Mouse (Mus musculus): ENCODE measurements around the gene Slc19a1.

Gene Slc19a1

GRCm38 (mm10) chr10:77031768-77032375 lies at the start of gene Slc19a1:
Gene Slc19a1, plus strand, starts transcription at chr10:77032241.
- no peak for DNase-seq (ENCODE audit: low read depth, low spot score)

GRCm38 (mm10) chr10:76988586-76988985 lies 43.5 kb upstream of the Slc19a1 start:
- DNase-seq (ENCODE audit: low read depth, low spot score), result no peak

GRCm38 (mm10) chr10:76992456-76992855 lies 39.6 kb upstream of the Slc19a1 start:
- DNase-seq (ENCODE audit: low read depth, low spot score), result no peak

- DNase-seq (ENCODE audit: low read depth, low spot score), result no peak
Observed at GRCm38 (mm10) chr10:76997759-76998513, 34.1 kb upstream of the Slc19a1 start.

- no peak for DNase-seq (ENCODE audit: low read depth, low spot score)
Observed at GRCm38 (mm10) chr10:77004936-77005335, 27.1 kb upstream of the Slc19a1 start.

GRCm38 (mm10) chr10:77007433-77008108 lies 24.5 kb upstream of the Slc19a1 start:
- no peak for DNase-seq (ENCODE audit: low read depth, low spot score)

- no peak for DNase-seq (ENCODE audit: low read depth, low spot score)
Observed at GRCm38 (mm10) chr10:77008109-77008561, 23.9 kb upstream of the Slc19a1 start.

- DNase-seq (ENCODE audit: low read depth, low spot score), result no peak
Observed at GRCm38 (mm10) chr10:77008698-77009097, 23.3 kb upstream of the Slc19a1 start.

- DNase-seq (ENCODE audit: low read depth, low spot score), result no peak
Observed at GRCm38 (mm10) chr10:77011681-77012080, 20.4 kb upstream of the Slc19a1 start.

GRCm38 (mm10) chr10:77016080-77016479 lies 16.0 kb upstream of the Slc19a1 start:
- DNase-seq (ENCODE audit: low read depth, low spot score), result no peak

GRCm38 (mm10) chr10:77016499-77016898 lies 15.5 kb upstream of the Slc19a1 start:
- no peak for DNase-seq (ENCODE audit: low read depth, low spot score)

- no peak for DNase-seq (ENCODE audit: low read depth, low spot score)
Observed at GRCm38 (mm10) chr10:77017061-77017460, 15.0 kb upstream of the Slc19a1 start.

- DNase-seq (ENCODE audit: low read depth, low spot score), result no peak
Observed at GRCm38 (mm10) chr10:77017662-77018061, 14.4 kb upstream of the Slc19a1 start.

GRCm38 (mm10) chr10:77021399-77022052 lies 10.5 kb upstream of the Slc19a1 start:
- DNase-seq (ENCODE audit: low read depth, low spot score), result no peak

GRCm38 (mm10) chr10:77022301-77023130 lies 9.5 kb upstream of the Slc19a1 start:
- no peak for DNase-seq (ENCODE audit: low read depth, low spot score)

GRCm38 (mm10) chr10:77024231-77024630 lies 7.8 kb upstream of the Slc19a1 start:
- DNase-seq (ENCODE audit: low read depth, low spot score), result no peak

- DNase-seq (ENCODE audit: low read depth, low spot score), result no peak
Observed at GRCm38 (mm10) chr10:77026944-77027343, 5.1 kb upstream of the Slc19a1 start.

- DNase-seq (ENCODE audit: low read depth, low spot score), result no peak
Observed at GRCm38 (mm10) chr10:77028782-77029296, 3.2 kb upstream of the Slc19a1 start.

- DNase-seq (ENCODE audit: low read depth, low spot score), result no peak
Observed at GRCm38 (mm10) chr10:77029761-77030160, 2.3 kb upstream of the Slc19a1 start.

GRCm38 (mm10) chr10:77030666-77031065 lies 1.4 kb upstream of the Slc19a1 start:
- DNase-seq (ENCODE audit: low read depth, low spot score), result no peak
